Mouse (Mus musculus) embryonic facial prominence, embryonic 12.5 days (tissue): ENCODE results near the gene Pim3. TPM values are rescaled to one million over a fixed set of nuclear protein-coding genes. Genes with fewer than 3 reads are reported as not detected.

Experiments used
- polyA plus RNA-seq: library from polyadenylated mRNA; unstranded; fragments of >200 nt; fragmentation: Nextera tagmentation; extraction: Ambion mirVana; gene quantifications from 2 replicates; pipeline ENCODE4 v1.2.1, GENCODE M21; 2016

Pim3 gene
- polyA plus RNA-seq, 1 experiment from 2014 or later: 56.9 TPM

Other genes starting within 250 kb of the Pim3 start
- 23.9 and 24.4 TPM in 2 replicates for gene Brd1, start 128.0 kb upstream of the Pim3 start, polyA plus RNA-seq
- gene Zbed4, start 110.5 kb upstream of the Pim3 start, polyA plus RNA-seq: 24.1 and 24.5 TPM in 2 replicates
- gene Alg12, start 42.9 kb upstream of the Pim3 start, polyA plus RNA-seq: 10.2 and 12.2 TPM in 2 replicates
- gene Creld2, start 42.5 kb upstream of the Pim3 start, polyA plus RNA-seq: 71.9 and 75.7 TPM in 2 replicates
- not detected in 2 replicates for gene Ttll8, start 92.2 kb downstream of the Pim3 start, polyA plus RNA-seq
- gene Mlc1, start 116.8 kb downstream of the Pim3 start, polyA plus RNA-seq: 0.59 and 1.1 TPM in 2 replicates
- 0.38 TPM in 1 of 2 replicates, not detected in the other for gene Mov10l1, start 120.7 kb downstream of the Pim3 start, polyA plus RNA-seq
- gene Panx2, start 197.5 kb downstream of the Pim3 start, polyA plus RNA-seq: 0.45 and 0.46 TPM in 2 replicates
- gene Trabd, start 212.9 kb downstream of the Pim3 start, polyA plus RNA-seq: 49.1 and 50.9 TPM in 2 replicates
- gene Selenoo, start 226.9 kb downstream of the Pim3 start, polyA plus RNA-seq: 21.0 and 22.3 TPM in 2 replicates